Mouse (Mus musculus) liver, embryonic 13.5 days (tissue): ENCODE measurements at regions not wholly inside any gene's neighbourhood (a gene's known extent, or its start where the extent isn't known, plus 50 kb on each side); places are given as distances from the start of the nearest gene placed in this dataset.

ENCODE experiments used
- ATAC-seq: fragments of 200-750 bp; cut with Nextera tagmentation; 2 replicates; pipeline ENCODE4 v1.8.0; 2017; ENCODE audit warnings: low read depth, mild to moderate bottlenecking, moderate number of reproducible peaks, moderate library complexity
- DNase-seq: peaks from one replicate; pipeline ENCODE4 v3.0.0; 2022
- H3K27ac ChIP-seq: fragments of 300-500 bp; sonication (generic); 2 replicates; pipeline ENCODE4 v1.5.1; 2015; ENCODE audit warnings: moderate library complexity, mild to moderate bottlenecking, inconsistent platforms
- H3K27me3 ChIP-seq: fragments of 300-500 bp; sonication (generic); 2 replicates; pipeline ENCODE4 v1.6.1; 2015; ENCODE audit warnings: mild to moderate bottlenecking, inconsistent platforms
- H3K36me3 ChIP-seq: fragments of 300-500 bp; sonication (generic); 2 replicates; pipeline ENCODE4 v1.6.1; 2015; ENCODE audit warnings: mild to moderate bottlenecking, inconsistent platforms
- H3K4me1 ChIP-seq: fragments of 300-500 bp; sonication (generic); replicated peaks from 2 replicates; pipeline ENCODE4 v1.6.1; 2015; ENCODE audit warnings: inconsistent platforms
- H3K4me2 ChIP-seq: fragments of 300-500 bp; sonication (generic); 2 replicates; pipeline ENCODE4 v1.6.1; 2015; ENCODE audit warnings: inconsistent platforms, mild to moderate bottlenecking, moderate library complexity
- H3K4me3 ChIP-seq: fragments of 300-500 bp; sonication (generic); replicated peaks from 2 replicates; pipeline ENCODE4 v1.5.1; 2015; ENCODE audit warnings: mild to moderate bottlenecking, inconsistent platforms
- H3K9ac ChIP-seq: fragments of 300-500 bp; sonication (generic); 2 replicates; pipeline ENCODE4 v1.6.1; 2015; ENCODE audit warnings: mild to moderate bottlenecking, inconsistent platforms
- H3K9me3 ChIP-seq: fragments of 300-500 bp; sonication (generic); replicated peaks from 2 replicates; pipeline ENCODE4 v1.6.1; 2016; ENCODE audit warnings: inconsistent platforms
- WGBS: fragments of 180-500 bp; shearing (Covaris S2); methylation state at CpG from one replicate; pipeline ENCODE4 v1.1.7; 2015; ENCODE audit not compliant: insufficient replicate concordance; 5-methylcytosine and 5-hydroxymethylcytosine counted together

GRCm38 (mm10) chr8:89358411-89358810, 314.4 kb upstream of the Sall1 start:
- Histone ChIP-seq H3K9ac (no peak overlapping the region), H3K4me2 (no peak overlapping the region), H3K36me3 (no peaks in the 10 kb centered on the region), H3K4me1 (no peaks in the 10 kb centered on the region), H3K4me3 (no peak overlapping the region), H3K9me3 (no peaks in the 10 kb centered on the region), H3K27ac (no peak overlapping the region), H3K27me3 (no peaks in the 10 kb centered on the region)
- no peak for ATAC-seq
- no peak for DNase-seq
- WGBS: 66% methylated on average over 4 of the region's 4 CpGs

- ATAC-seq (no peak), DNase-seq (no peak)
- H3K4me1 ChIP-seq: no peaks in the 10 kb centered on the region
- H3K9me3 ChIP-seq: no peaks in the 10 kb centered on the region
- 58% methylated on average over 3 of the region's 3 CpGs for WGBS
- no peak overlapping the region for H3K4me2 ChIP-seq
- H3K4me3 ChIP-seq: no peak overlapping the region
- no peaks in the 10 kb centered on the region for H3K27me3 ChIP-seq
- no peaks in the 10 kb centered on the region for H3K36me3 ChIP-seq
- no peak overlapping the region for H3K9ac ChIP-seq
- no peak overlapping the region for H3K27ac ChIP-seq
Measured at GRCm38 (mm10) chr8:89345547-89345946, 301.6 kb upstream of the Sall1 start.

- Histone ChIP-seq H3K9ac (no peak overlapping the region), H3K9me3 (no peaks in the 10 kb centered on the region), H3K27ac (no peak overlapping the region), H3K4me1 (no peaks in the 10 kb centered on the region), H3K4me2 (no peak overlapping the region), H3K36me3 (no peaks in the 10 kb centered on the region), H3K4me3 (no peak overlapping the region), H3K27me3 (no peaks in the 10 kb centered on the region)
- DNase-seq (no peak), ATAC-seq (no peak)
- 58% methylated on average over 5 of the region's 5 CpGs for WGBS
Measured at GRCm38 (mm10) chr8:89341686-89342085, 297.7 kb upstream of the Sall1 start.

- ATAC-seq: no peak
- Histone ChIP-seq H3K4me2 (no peak overlapping the region), H3K36me3 (no peaks in the 10 kb centered on the region), H3K27me3 (no peaks in the 10 kb centered on the region), H3K27ac (no peak overlapping the region), H3K4me3 (no peak overlapping the region), H3K9ac (no peak overlapping the region), H3K9me3 (no peaks in the 10 kb centered on the region), H3K4me1 (no peaks in the 10 kb centered on the region)
- 44% methylated on average over 2 of the region's 2 CpGs for WGBS
- no peak for DNase-seq
Measured at GRCm38 (mm10) chr8:89335416-89335815, 291.5 kb upstream of the Sall1 start.

- no peak for DNase-seq
- H3K4me2 ChIP-seq: no peak overlapping the region
- ATAC-seq: no peak
- H3K4me3 ChIP-seq: no peak overlapping the region
- H3K9me3 ChIP-seq: no peaks in the 10 kb centered on the region
- H3K9ac ChIP-seq: no peak overlapping the region
- no peak overlapping the region for H3K27ac ChIP-seq
- H3K36me3 ChIP-seq: no peaks in the 10 kb centered on the region
- no peaks in the 10 kb centered on the region for H3K4me1 ChIP-seq
- no peaks in the 10 kb centered on the region for H3K27me3 ChIP-seq
- 76% methylated on average over 2 of the region's 2 CpGs for WGBS
Measured at GRCm38 (mm10) chr8:89325751-89326351, 281.9 kb upstream of the Sall1 start.

- Histone ChIP-seq H3K9ac (no peak overlapping the region), H3K36me3 (no peaks in the 10 kb centered on the region), H3K9me3 (no peaks in the 10 kb centered on the region), H3K4me3 (no peak overlapping the region), H3K4me2 (no peak overlapping the region), H3K4me1 (no peaks in the 10 kb centered on the region), H3K27ac (no peak overlapping the region), H3K27me3 (no peaks in the 10 kb centered on the region)
- ATAC-seq: no peak
- DNase-seq: no peak
- 34% methylated on average over 5 of the region's 5 CpGs for WGBS
Measured at GRCm38 (mm10) chr8:89325248-89325645, 281.3 kb upstream of the Sall1 start.

GRCm38 (mm10) chr8:89324462-89325247, 280.7 kb upstream of the Sall1 start:
- H3K9ac ChIP-seq: no peak overlapping the region
- H3K4me2 ChIP-seq: no peak overlapping the region
- DNase-seq (no peak), ATAC-seq (no peak)
- H3K9me3 ChIP-seq: no peaks in the 10 kb centered on the region
- no peak overlapping the region for H3K27ac ChIP-seq
- H3K4me1 ChIP-seq: no peaks in the 10 kb centered on the region
- H3K4me3 ChIP-seq: no peak overlapping the region
- no peaks in the 10 kb centered on the region for H3K27me3 ChIP-seq
- no peaks in the 10 kb centered on the region for H3K36me3 ChIP-seq
- 51% methylated on average over 12 of the region's 12 CpGs for WGBS

GRCm38 (mm10) chr8:89317514-89318289, 273.7 kb upstream of the Sall1 start:
- Histone ChIP-seq H3K9me3 (no peaks in the 10 kb centered on the region), H3K27ac (no peak overlapping the region; the same call in 1 of the 2 replicates), H3K9ac (no peak overlapping the region), H3K27me3 (no peaks in the 10 kb centered on the region), H3K36me3 (no peaks in the 10 kb centered on the region), H3K4me1 (no peaks in the 10 kb centered on the region), H3K4me2 (peak overlapping the region; percentile 35), H3K4me3 (0 out of 2 replicates have a peak overlapping the region, but pooled peaks have one; percentile 8)
- DNase-seq (no peak), ATAC-seq (peak; percentile 68)
- 29% methylated on average over 18 of the region's 18 CpGs for WGBS

- ATAC-seq (no peak), DNase-seq (no peak)
- H3K4me1 ChIP-seq: no peaks in the 10 kb centered on the region
- no peak overlapping the region for H3K4me3 ChIP-seq
- H3K36me3 ChIP-seq: no peaks in the 10 kb centered on the region
- H3K27me3 ChIP-seq: no peaks in the 10 kb centered on the region
- no peak overlapping the region for H3K27ac ChIP-seq
- no peaks in the 10 kb centered on the region for H3K9me3 ChIP-seq
- no peak overlapping the region for H3K4me2 ChIP-seq
- no peak overlapping the region for H3K9ac ChIP-seq
- WGBS: 56% methylated on average over 12 of the region's 12 CpGs
Measured at GRCm38 (mm10) chr8:89316566-89317175, 272.7 kb upstream of the Sall1 start.

- 70% methylated on average over 3 of the region's 3 CpGs for WGBS
- Histone ChIP-seq H3K27ac (no peak overlapping the region), H3K4me3 (no peak overlapping the region)
Measured at GRCm38 (mm10) chr8:89314907-89315306, 270.9 kb upstream of the Sall1 start.

GRCm38 (mm10) chr8:89310696-89311214, 266.8 kb upstream of the Sall1 start:
- no peak overlapping the region for H3K4me3 ChIP-seq
- no peaks in the 10 kb centered on the region for H3K4me1 ChIP-seq
- DNase-seq: no peak
- H3K36me3 ChIP-seq: no peaks in the 10 kb centered on the region
- H3K4me2 ChIP-seq: no peak overlapping the region
- no peak for ATAC-seq
- no peaks in the 10 kb centered on the region for H3K9me3 ChIP-seq
- 53% methylated on average over 5 of the region's 5 CpGs for WGBS
- H3K27ac ChIP-seq: no peak overlapping the region
- H3K9ac ChIP-seq: no peak overlapping the region
- H3K27me3 ChIP-seq: no peaks in the 10 kb centered on the region

More at GRCm38 (mm10) chr8:89314907-89315306, 270.9 kb upstream of the Sall1 start:
- no peak for ATAC-seq
- Histone ChIP-seq H3K27me3 (no peaks in the 10 kb centered on the region), H3K9me3 (no peaks in the 10 kb centered on the region), H3K9ac (no peak overlapping the region), H3K36me3 (no peaks in the 10 kb centered on the region), H3K4me1 (no peaks in the 10 kb centered on the region), H3K4me2 (no peak overlapping the region)
- no peak for DNase-seq
